Mouse (Mus musculus): Measurements from ENCODE around the gene Hist1h2br.

DNA sequence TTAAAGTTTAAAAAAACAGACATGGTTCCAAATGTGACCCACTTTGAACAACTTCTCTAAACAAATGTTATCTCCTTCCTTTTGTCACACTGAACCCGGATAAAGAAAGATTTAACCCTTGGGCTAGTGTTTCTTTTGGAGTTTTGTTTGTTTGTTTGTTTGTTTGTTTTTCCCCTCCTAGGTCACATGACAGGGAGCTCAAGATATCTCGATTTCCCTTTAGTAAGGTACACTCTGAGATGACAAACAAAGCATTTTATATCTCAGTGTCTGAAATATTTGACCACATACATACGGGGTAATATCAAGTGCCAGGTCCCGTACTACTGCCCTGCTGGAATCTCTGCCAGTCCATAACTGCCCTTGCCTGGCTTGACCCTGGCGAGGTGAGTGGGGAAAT, 49.9 kb downstream of the Hist1h2br start:
- TF ChIP-seq POLR2A (IDR thresholded peaks at IDR 0.05; ENCODE audit: low read depth, low read length) (no peak), CTCF (IDR thresholded peaks at IDR 0.05; ENCODE audit: extremely low read depth, insufficient read length, insufficient replicate concordance, low read depth, low read length) (no peak)
